ENCODE assay signal across 19 mouse cellular contexts in genomic region chr11:44906456-44906855, GRCm38 (mm10).
DNase-seq lines count a peak whose midpoint lies in the region; ATAC-seq and TF ChIP-seq lines count a peak whose summit lies in the region.
"Had no signal": no experiment of that assay in that cellular context is flagged by ENCODE, and none has a peak within 500 bp of the region (broad histone marks: within the 10 kb centered on the region; RNA-seq: fewer than 3 reads in every experiment).

No protein-coding gene starts in this region.

- H3K9me3 ChIP-seq in kidney, embryonic 15.5 days (replicated peaks) = no peaks in the 10 kb centered on the region
- no peaks in the 10 kb centered on the region for H3K9me3 ChIP-seq in heart, postnatal 0 days (replicated peaks; ENCODE audit: control insufficient read depth, low read length)
- H3K9me3 ChIP-seq in hindbrain, embryonic 13.5 days = no peaks in the 10 kb centered on the region
- H3K9me3 ChIP-seq in midbrain, embryonic 15.5 days = no peaks in the 10 kb centered on the region
- H3K9me3 ChIP-seq: embryonic facial prominence, embryonic 12.5 days; heart, embryonic 13.5 days; megakaryocyte, embryonic 14.5 days; neural tube, embryonic 13.5 days; stomach, embryonic 15.5 days had no signal

- H3K4me1 ChIP-seq in kidney, embryonic 15.5 days = peaks cover 11% of the 10 kb centered on the region
- H3K4me1 ChIP-seq in heart, postnatal 0 days (ENCODE audit: control insufficient read depth, insufficient read depth) = peaks cover 4% of the 10 kb centered on the region; the same call in 1 of the 2 replicates
- H3K4me1 ChIP-seq in hindbrain, embryonic 13.5 days (replicated peaks) = peaks cover 36% of the 10 kb centered on the region
- H3K4me1 ChIP-seq in midbrain, embryonic 15.5 days = peaks cover 24% of the 10 kb centered on the region
- H3K4me1 ChIP-seq: embryonic facial prominence, embryonic 12.5 days; stomach, embryonic 15.5 days had no signal

- H3K27ac ChIP-seq in kidney, embryonic 15.5 days = no peak overlapping the region
- H3K27ac ChIP-seq in heart, postnatal 0 days (ENCODE audit: low read depth) = no peak overlapping the region
- H3K27ac ChIP-seq in hindbrain, embryonic 13.5 days = no peak overlapping the region
- no peak overlapping the region for H3K27ac ChIP-seq in midbrain, embryonic 15.5 days
- H3K27ac ChIP-seq: embryonic facial prominence, embryonic 12.5 days; heart, embryonic 13.5 days; neural tube, embryonic 13.5 days; stomach, embryonic 15.5 days had no signal

- DNase-seq in gastrocnemius, adult 18-20 months (ENCODE audit: low spot score) = peak; percentile 57
- no peak for DNase-seq in gastrocnemius, postnatal 14 days
- peak; percentile 42 for DNase-seq in kidney, adult 9 months
- peak; percentile 18 for DNase-seq in heart, postnatal 0 days (ENCODE audit: low spot score)
- DNase-seq in kidney, postnatal 25 days = peak; percentile 20 to 41
- DNase-seq: cerebellum, adult 11 months; cerebellum, postnatal 25 days; thymus, postnatal 25 days had no signal

- H3K4me3 ChIP-seq in kidney, embryonic 15.5 days (replicated peaks) = no peak overlapping the region
- no peak overlapping the region for H3K4me3 ChIP-seq in heart, postnatal 0 days (ENCODE audit: low read depth, low read length)
- no peak overlapping the region for H3K4me3 ChIP-seq in hindbrain, embryonic 13.5 days
- H3K4me3 ChIP-seq in midbrain, embryonic 15.5 days = no peak overlapping the region
- H3K4me3 ChIP-seq: embryonic facial prominence, embryonic 12.5 days; heart, embryonic 13.5 days; megakaryocyte, embryonic 14.5 days; neural tube, embryonic 13.5 days; stomach, embryonic 15.5 days had no signal

- TF ChIP-seq EP300 in heart, postnatal 0 days (IDR thresholded peaks at IDR 0.05; ENCODE audit: low read depth) = no peak

- H3K36me3 ChIP-seq in kidney, embryonic 15.5 days = peaks cover 11% of the 10 kb centered on the region; the same call in 1 of the 2 replicates
- H3K36me3 ChIP-seq in heart, postnatal 0 days (replicated peaks; ENCODE audit: control insufficient read depth, insufficient read depth, low read length) = 0 out of 2 replicates have a peak, but pooled peaks cover 7% of the 10 kb centered on the region
- peaks cover 11% of the 10 kb centered on the region for H3K36me3 ChIP-seq in hindbrain, embryonic 13.5 days
- H3K36me3 ChIP-seq in midbrain, embryonic 15.5 days (replicated peaks) = no peaks in the 10 kb centered on the region
- H3K36me3 ChIP-seq: heart, embryonic 13.5 days; stomach, embryonic 15.5 days had no signal

- H3K27me3 ChIP-seq in kidney, embryonic 15.5 days = no peaks in the 10 kb centered on the region
- no peaks in the 10 kb centered on the region for H3K27me3 ChIP-seq in heart, postnatal 0 days (ENCODE audit: control insufficient read depth, insufficient read depth, low read length)
- no peaks in the 10 kb centered on the region for H3K27me3 ChIP-seq in hindbrain, embryonic 13.5 days
- no peaks in the 10 kb centered on the region for H3K27me3 ChIP-seq in midbrain, embryonic 15.5 days (replicated peaks)
- H3K27me3 ChIP-seq: embryonic facial prominence, embryonic 12.5 days; heart, embryonic 13.5 days; neural tube, embryonic 13.5 days; stomach, embryonic 15.5 days had no signal

- no peak for TF ChIP-seq CTCF in heart, postnatal 0 days (IDR thresholded peaks at IDR 0.05; ENCODE audit: low read depth)

- intact Hi-C loops in gastrocnemius, postnatal 14 days (cut with DNase I; ENCODE audit: low total_unique reads) = no loop called here

- H3K4me2 ChIP-seq in kidney, embryonic 15.5 days = no peak overlapping the region
- no peak overlapping the region for H3K4me2 ChIP-seq in heart, postnatal 0 days (ENCODE audit: low read depth, low read length)
- H3K4me2 ChIP-seq in hindbrain, embryonic 13.5 days = no peak overlapping the region
- H3K4me2 ChIP-seq in midbrain, embryonic 15.5 days = no peak overlapping the region
- H3K4me2 ChIP-seq: embryonic facial prominence, embryonic 12.5 days; heart, embryonic 13.5 days; liver, embryonic 11.5 days; neural tube, embryonic 13.5 days; stomach, embryonic 15.5 days had no signal

- no peak for ATAC-seq in kidney, embryonic 15.5 days (replicated peaks; ENCODE audit: low FRiP score)
- no peak for ATAC-seq in heart, postnatal 0 days (ENCODE audit: insufficient read depth, low read depth)
- ATAC-seq in hindbrain, embryonic 13.5 days (ENCODE audit: low FRiP score) = no peak
- no peak for ATAC-seq in midbrain, embryonic 15.5 days (replicated peaks)
- ATAC-seq: activated CD4-positive, CD25-positive, alpha-beta regulatory T cell, adult 4 months; hindbrain, embryonic 16.5 days had no signal

- 44% methylated on average over 5 of the region's 5 CpGs for WGBS in kidney, embryonic 15.5 days
- WGBS in heart, postnatal 0 days = 56% methylated on average over 5 of the region's 5 CpGs
- WGBS in hindbrain, embryonic 13.5 days = 76% methylated on average over 5 of the region's 5 CpGs
- WGBS in midbrain, embryonic 15.5 days = 69% methylated on average over 5 of the region's 5 CpGs

- no peak overlapping the region for H3K9ac ChIP-seq in kidney, embryonic 15.5 days
- no peak overlapping the region for H3K9ac ChIP-seq in heart, postnatal 0 days (replicated peaks; ENCODE audit: low read depth, low read length)
- H3K9ac ChIP-seq in hindbrain, embryonic 13.5 days = no peak overlapping the region
- no peak overlapping the region for H3K9ac ChIP-seq in midbrain, embryonic 15.5 days
- H3K9ac ChIP-seq: embryonic facial prominence, embryonic 12.5 days; heart, embryonic 13.5 days; neural tube, embryonic 13.5 days; stomach, embryonic 15.5 days had no signal
